Mouse (Mus musculus) frontal cortex, postnatal 10 days (tissue): ENCODE data around the gene March6.

Experiments
- DNase-seq, 2 experiments: peaks; one replicate each; pipeline ENCODE4 v3.0.0; 2022; ENCODE audit warnings: low spot score in 2 of 2, mixed read lengths in 1 of 2

Gene March6

DNA sequence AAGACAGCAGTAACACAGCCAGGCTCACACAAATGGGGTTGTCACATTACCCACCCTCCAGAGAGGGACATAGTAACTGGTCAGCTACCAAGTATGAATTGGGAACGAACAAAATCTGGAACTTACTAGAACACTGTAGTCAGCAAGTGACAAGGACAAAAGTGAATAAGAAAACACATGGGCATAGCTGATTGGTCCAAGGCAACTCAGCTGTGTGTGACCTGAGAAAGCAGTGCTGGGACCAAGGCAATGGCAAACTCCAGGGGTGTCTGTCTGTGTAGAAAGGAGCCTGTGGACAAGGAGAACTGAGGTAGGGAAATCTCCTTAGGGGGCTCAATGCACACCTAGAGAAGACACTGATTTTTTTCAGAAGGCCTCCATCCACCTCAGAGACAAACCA, 19.1 kb downstream of the March6 start:
- no peak for DNase-seq

GRCm38 (mm10) chr15:31511406-31511771, 19.5 kb downstream of the March6 start:
- DNase-seq = no peak

- DNase-seq = no peak
Observed at GRCm38 (mm10) chr15:31510477-31511405, 20.1 kb downstream of the March6 start.

- no peak for DNase-seq
Observed at GRCm38 (mm10) chr15:31505082-31505481, 25.8 kb downstream of the March6 start.

- DNase-seq = no peak
Observed at GRCm38 (mm10) chr15:31503447-31503846, 27.4 kb downstream of the March6 start.

DNA sequence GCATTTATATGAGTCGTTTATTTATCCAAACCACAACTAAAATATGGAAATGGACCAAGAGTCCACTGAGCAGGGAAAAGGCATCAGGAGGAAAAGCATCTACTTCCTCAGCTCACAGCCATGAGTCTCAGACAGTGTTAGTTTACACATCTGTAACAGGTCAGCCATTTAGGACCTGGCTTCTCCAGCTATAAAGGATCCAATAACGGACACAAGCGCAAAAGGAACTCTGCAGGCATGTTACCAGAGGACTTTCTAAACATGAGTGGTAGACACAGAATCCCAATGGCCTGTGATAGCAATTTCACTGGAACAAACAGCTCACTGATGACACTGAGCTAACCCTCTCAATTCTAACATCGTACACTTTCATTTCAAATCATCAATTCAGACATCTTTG, 27.9 kb downstream of the March6 start:
- no peak for DNase-seq

GRCm38 (mm10) chr15:31502313-31502712, 28.5 kb downstream of the March6 start:
- DNase-seq = no peak

- DNase-seq = no peak
Observed at GRCm38 (mm10) chr15:31494803-31495202, 36.0 kb downstream of the March6 start.

DNA sequence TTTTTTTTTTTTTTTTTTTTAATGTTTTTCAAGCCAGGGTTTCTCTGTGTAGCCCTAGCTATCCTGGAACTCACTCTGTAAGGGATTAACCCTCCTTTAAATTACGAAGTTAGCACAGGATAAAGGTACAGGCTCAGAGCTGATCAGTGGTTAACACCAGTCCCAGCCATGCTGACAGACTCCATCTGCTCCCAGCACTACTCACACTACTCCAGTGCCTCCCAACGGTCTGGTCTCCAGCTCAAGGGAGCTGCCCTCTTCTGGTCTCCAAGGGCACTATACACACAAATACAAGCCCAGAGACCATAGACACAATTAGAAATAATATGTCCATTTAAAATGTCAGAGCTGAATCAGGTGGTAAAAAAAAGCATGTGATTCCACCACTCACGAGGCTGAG, 36.5 kb downstream of the March6 start:
- DNase-seq = no peak

GRCm38 (mm10) chr15:31487407-31487806, 43.4 kb downstream of the March6 start:
- no peak for DNase-seq

GRCm38 (mm10) chr15:31476678-31477077, 54.2 kb downstream of the March6 start:
- DNase-seq = no peak

DNA sequence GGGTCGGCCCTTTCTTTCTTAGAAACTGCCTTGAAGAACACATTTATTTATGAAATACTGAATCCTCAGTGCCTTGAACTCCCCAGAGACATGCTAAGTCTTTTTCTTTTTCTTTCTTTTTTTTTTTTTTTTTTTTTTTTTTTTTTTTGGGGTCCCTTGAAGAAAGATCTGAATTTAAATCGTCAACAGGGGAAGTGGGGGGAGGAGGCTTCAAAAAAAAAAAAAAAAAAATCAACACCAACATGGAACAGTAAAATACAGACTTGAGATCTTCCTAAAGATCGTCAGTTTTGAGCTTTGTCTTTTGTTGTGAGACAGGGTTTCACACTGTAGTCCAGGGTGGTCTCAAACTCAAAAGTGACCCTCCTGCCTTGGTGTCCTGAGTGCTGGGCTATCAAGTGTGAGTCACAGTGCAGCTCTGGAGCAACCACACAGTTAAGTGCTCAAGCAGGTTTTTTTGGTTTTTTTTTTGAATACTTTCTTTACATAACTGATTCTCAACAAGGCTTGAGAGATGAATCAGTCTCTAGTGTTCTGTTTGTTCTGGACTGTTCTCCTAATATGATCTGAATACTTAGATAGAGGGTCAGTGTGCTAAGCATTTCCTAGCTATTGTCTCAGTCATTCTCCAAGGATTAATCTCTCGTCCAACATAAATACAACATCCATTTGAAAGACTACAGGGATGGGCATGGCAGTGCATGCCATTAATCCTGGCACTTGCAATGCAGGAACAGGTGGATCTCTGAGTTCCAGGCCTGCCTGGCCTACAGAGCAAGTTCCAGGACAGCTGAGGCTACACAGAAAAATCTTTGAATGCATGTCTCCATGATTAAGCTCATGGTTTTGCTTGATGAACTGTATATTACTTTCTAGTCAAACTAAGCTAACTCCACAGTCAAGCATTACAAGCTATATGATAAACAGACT, 57.9 kb downstream of the March6 start:
- DNase-seq = no peak

DNA sequence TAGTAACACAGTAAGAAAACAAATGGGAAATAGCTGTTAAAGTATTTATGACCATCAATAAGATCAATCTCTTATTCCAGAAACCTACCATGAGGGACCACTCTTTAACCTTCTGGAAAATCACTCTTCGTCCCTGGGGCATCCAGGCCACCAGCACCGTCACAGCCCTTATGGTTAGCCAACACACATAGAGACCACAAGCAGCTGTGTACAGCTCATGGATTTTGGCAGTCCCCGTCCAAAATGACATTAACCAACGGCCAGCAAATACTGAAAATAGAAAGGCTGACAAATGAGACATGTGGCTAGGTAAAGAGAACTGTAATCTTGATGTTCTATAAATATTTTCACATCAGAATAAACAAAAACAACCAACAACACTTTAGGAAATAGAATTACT, 59.3 kb downstream of the March6 start:
- no peak for DNase-seq

DNA sequence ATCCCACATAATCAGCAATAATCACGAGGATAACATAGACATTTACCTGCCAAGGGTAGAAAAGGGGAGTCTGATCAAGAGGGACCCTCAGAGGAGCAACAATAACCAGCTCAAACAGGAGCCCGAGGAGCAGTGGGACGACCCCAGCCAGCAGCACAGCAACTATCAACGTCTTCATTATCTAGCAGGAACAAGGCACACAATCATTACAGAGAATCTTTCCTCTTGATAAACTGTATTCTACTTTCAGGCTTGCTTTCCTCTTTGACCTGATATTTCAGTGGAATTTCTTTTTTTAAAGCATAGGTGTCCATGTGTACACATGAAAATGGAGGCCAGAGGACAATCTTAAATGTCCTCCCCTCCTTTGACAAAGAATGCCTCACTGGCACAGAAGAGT, 61.4 kb downstream of the March6 start:
- DNase-seq = no peak

GRCm38 (mm10) chr15:31468806-31469205, 62.0 kb downstream of the March6 start:
- no peak for DNase-seq

- no peak for DNase-seq
Observed at GRCm38 (mm10) chr15:31466749-31467148, 64.1 kb downstream of the March6 start.

GRCm38 (mm10) chr15:31466295-31466694, 64.6 kb downstream of the March6 start:
- DNase-seq = no peak

GRCm38 (mm10) chr15:31465806-31466205, 65.0 kb downstream of the March6 start:
- DNase-seq = no peak

- DNase-seq = no peak
Observed at GRCm38 (mm10) chr15:31460571-31460970, 70.3 kb downstream of the March6 start.

- DNase-seq = no peak
Observed at GRCm38 (mm10) chr15:31458081-31458480, 72.8 kb downstream of the March6 start.

DNA sequence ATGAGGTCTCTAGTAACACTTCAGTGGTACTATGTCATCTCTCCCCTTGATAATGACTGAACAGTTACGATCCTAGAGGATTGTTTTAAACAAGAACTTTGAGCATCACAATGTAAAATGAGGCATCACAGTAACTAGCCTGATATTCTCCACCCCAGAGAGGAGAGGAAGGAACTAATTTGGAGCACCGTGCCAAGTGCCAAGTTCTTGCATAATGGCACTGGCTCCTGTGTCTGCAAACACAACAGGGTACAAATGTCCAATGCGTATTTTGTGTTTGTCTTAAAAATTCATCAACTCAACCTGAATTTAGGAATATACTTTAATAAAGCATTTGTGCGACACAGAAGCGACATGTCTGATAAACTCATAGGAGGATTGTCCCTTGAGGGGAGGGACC, 74.5 kb downstream of the March6 start:
- no peak for DNase-seq

GRCm38 (mm10) chr15:31454861-31455295, 76.0 kb downstream of the March6 start:
- no peak for DNase-seq
